Mouse (Mus musculus) right cerebral cortex, postnatal 36 days (tissue): ENCODE results near the gene Mrps5.
A peak's percentile ranks its signal among the peaks of the same experiment; 100 is the strongest.

Experiments used
- DNase-seq, 2 experiments: peaks; one replicate each; pipeline ENCODE4 v3.0.0; 2022; ENCODE audit warnings: low spot score in 2 of 2, mixed read lengths in 1 of 2

Mrps5 gene

GRCm38 (mm10) chr2:127619311-127619710 lies 32.3 kb downstream of the Mrps5 start:
- DNase-seq, result no peak

- no peak for DNase-seq
Observed at GRCm38 (mm10) chr2:127622065-127622464, 35.0 kb downstream of the Mrps5 start.

- DNase-seq, result no peak
Observed at GRCm38 (mm10) chr2:127624786-127625185, 37.8 kb downstream of the Mrps5 start.

- no peak for DNase-seq
Observed at GRCm38 (mm10) chr2:127625659-127626058, 38.6 kb downstream of the Mrps5 start.

GRCm38 (mm10) chr2:127627354-127627753 lies 40.3 kb downstream of the Mrps5 start:
- DNase-seq, result peak in 1 of 2 experiments; percentile 37

- DNase-seq, result no peak
Observed at GRCm38 (mm10) chr2:127627990-127628570, 41.1 kb downstream of the Mrps5 start.

- no peak for DNase-seq
Observed at GRCm38 (mm10) chr2:127632601-127633000, 45.6 kb downstream of the Mrps5 start.

- no peak for DNase-seq
Observed at GRCm38 (mm10) chr2:127635581-127635980, 48.6 kb downstream of the Mrps5 start.

- no peak for DNase-seq
Observed at GRCm38 (mm10) chr2:127638973-127639372, 52.0 kb downstream of the Mrps5 start.

GRCm38 (mm10) chr2:127643728-127644704 lies 57.0 kb downstream of the Mrps5 start:
- DNase-seq, result no peak

- no peak for DNase-seq
Observed at GRCm38 (mm10) chr2:127646875-127647274, 59.9 kb downstream of the Mrps5 start.

- DNase-seq, result no peak
Observed at GRCm38 (mm10) chr2:127648145-127648544, 61.1 kb downstream of the Mrps5 start.

- no peak for DNase-seq
Observed at GRCm38 (mm10) chr2:127649921-127650320, 62.9 kb downstream of the Mrps5 start.

- no peak for DNase-seq
Observed at GRCm38 (mm10) chr2:127651601-127652000, 64.6 kb downstream of the Mrps5 start.

- no peak for DNase-seq
Observed at GRCm38 (mm10) chr2:127652335-127652734, 65.3 kb downstream of the Mrps5 start.

- no peak for DNase-seq
Observed at GRCm38 (mm10) chr2:127652805-127653204, 65.8 kb downstream of the Mrps5 start.

- DNase-seq, result no peak
Observed at GRCm38 (mm10) chr2:127654786-127655185, 67.8 kb downstream of the Mrps5 start.

- DNase-seq, result no peak
Observed at GRCm38 (mm10) chr2:127655419-127655818, 68.4 kb downstream of the Mrps5 start.

- DNase-seq, result peak; percentile 7 to 24
Observed at GRCm38 (mm10) chr2:127656086-127656720, 69.2 kb downstream of the Mrps5 start, which contains the start of gene Mal. Gene Mal, minus strand, starts transcription at chr2:127656695.
